Mouse (Mus musculus) kidney, embryonic 14.5 days (tissue): Measurements from ENCODE around the gene Arhgef38. TPM values are rescaled to one million over a fixed set of nuclear protein-coding genes. Genes with fewer than 3 reads are reported as not detected.

Experiments
- ATAC-seq: fragments of 200-750 bp; cut with Nextera tagmentation; 2 replicates; pipeline ENCODE4 v1.8.0; 2017; ENCODE audit warnings: moderate number of reproducible peaks, mild to moderate bottlenecking, moderate TSS enrichment, moderate library complexity; ENCODE audit not compliant: low FRiP score, low TSS enrichment
- H3K27ac ChIP-seq: fragments of 300-500 bp; sonication (generic); 2 replicates; pipeline ENCODE4 v1.5.1; 2014; ENCODE audit warnings: low read depth, mild to moderate bottlenecking, low read length, moderate library complexity, mixed read lengths
- H3K27me3 ChIP-seq: fragments of 300-500 bp; sonication (generic); 2 replicates; pipeline ENCODE4 v1.6.1; 2014; ENCODE audit warnings: mild to moderate bottlenecking, low read length; ENCODE audit not compliant: control insufficient read depth, insufficient read depth
- H3K36me3 ChIP-seq: fragments of 300-500 bp; sonication (generic); 2 replicates; pipeline ENCODE4 v1.6.1; 2014; ENCODE audit warnings: low read length, mixed read lengths; ENCODE audit not compliant: control insufficient read depth, insufficient read depth
- H3K4me1 ChIP-seq: fragments of 300-500 bp; sonication (generic); 2 replicates; pipeline ENCODE4 v1.6.1; 2014; ENCODE audit warnings: low read length, mixed read lengths; ENCODE audit not compliant: control insufficient read depth, insufficient read depth
- H3K4me2 ChIP-seq: fragments of 300-500 bp; sonication (generic); replicated peaks from 2 replicates; pipeline ENCODE4 v1.6.1; 2014; ENCODE audit warnings: low read depth, mild to moderate bottlenecking, low read length
- H3K4me3 ChIP-seq: fragments of 300-500 bp; sonication (generic); 2 replicates; pipeline ENCODE4 v1.5.1; 2014; ENCODE audit warnings: mild to moderate bottlenecking, low read length
- H3K9ac ChIP-seq: fragments of 300-500 bp; sonication (generic); 2 replicates; pipeline ENCODE4 v1.6.1; 2014; ENCODE audit warnings: low read depth, mild to moderate bottlenecking, low read length, moderate library complexity
- H3K9me3 ChIP-seq: fragments of 300-500 bp; sonication (generic); 2 replicates; pipeline ENCODE4 v1.6.1; 2016; ENCODE audit warnings: low read length; ENCODE audit not compliant: control insufficient read depth
- WGBS: fragments of 180-500 bp; shearing (Covaris S2); extraction: QIAGEN DNeasy Blood & Tissue Kit; methylation state at CpG from one replicate; pipeline ENCODE4 v1.1.7; 2014; 5-methylcytosine and 5-hydroxymethylcytosine counted together
- polyA plus RNA-seq: library from polyadenylated mRNA; unstranded; fragments of >200 nt; fragmentation: Nextera tagmentation; extraction: Ambion mirVana; gene quantifications from 2 replicates; pipeline ENCODE4 v1.2.1, GENCODE M21; 2014

Gene Arhgef38
- polyA plus RNA-seq, 1 experiment from 2014 or later: 7.1 TPM

- no peaks in the 10 kb centered on the region for H3K27me3 ChIP-seq
- WGBS: 76% methylated on average over 8 of the region's 8 CpGs
- no peak overlapping the region for H3K4me2 ChIP-seq
- ATAC-seq: no peak
- H3K27ac ChIP-seq: no peak overlapping the region
- no peaks in the 10 kb centered on the region for H3K36me3 ChIP-seq
- H3K4me1 ChIP-seq: no peaks in the 10 kb centered on the region
- no peak overlapping the region for H3K9ac ChIP-seq
- H3K9me3 ChIP-seq: no peaks in the 10 kb centered on the region
- no peak overlapping the region for H3K4me3 ChIP-seq
Observed at GRCm38 (mm10) chr3:133154683-133155082, 80.1 kb downstream of the Arhgef38 start.

- WGBS: 64% methylated on average over 6 of the region's 6 CpGs
- H3K27me3 ChIP-seq: no peaks in the 10 kb centered on the region
- no peak for ATAC-seq
Observed at GRCm38 (mm10) chr3:133153629-133154028, 81.1 kb downstream of the Arhgef38 start.

DNA sequence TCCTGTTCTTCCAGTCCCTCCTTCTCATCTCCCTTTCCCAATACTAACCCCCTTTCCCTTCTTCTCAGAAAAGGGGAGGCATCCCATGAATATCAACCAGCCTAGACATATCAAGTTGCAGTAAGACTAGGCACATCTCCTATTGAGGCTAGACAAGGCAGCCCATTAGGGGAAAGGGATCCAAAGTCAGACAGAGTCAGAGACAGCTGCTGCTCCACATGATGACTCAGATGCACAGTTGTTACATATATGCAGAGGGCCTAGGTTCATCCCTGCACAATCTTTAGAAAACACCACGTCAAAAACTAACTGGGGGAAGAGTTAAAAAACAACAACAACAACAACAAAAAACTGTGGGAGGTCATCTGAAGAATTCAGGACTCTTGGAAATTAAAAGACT is 81.9 kb downstream of the Arhgef38 start:
- no peaks in the 10 kb centered on the region for H3K4me1 ChIP-seq
- no peaks in the 10 kb centered on the region for H3K27me3 ChIP-seq
- H3K4me2 ChIP-seq: no peak overlapping the region
- no peak overlapping the region for H3K4me3 ChIP-seq
- no peaks in the 10 kb centered on the region for H3K36me3 ChIP-seq
- no peaks in the 10 kb centered on the region for H3K9me3 ChIP-seq
- 65% methylated on average over 1 of the region's 1 CpGs for WGBS
- no peak overlapping the region for H3K27ac ChIP-seq
- no peak overlapping the region for H3K9ac ChIP-seq
- ATAC-seq: no peak

More at GRCm38 (mm10) chr3:133153629-133154028, 81.1 kb downstream of the Arhgef38 start:
- Histone ChIP-seq H3K36me3 (no peaks in the 10 kb centered on the region), H3K4me3 (no peak overlapping the region), H3K4me1 (no peaks in the 10 kb centered on the region), H3K4me2 (no peak overlapping the region), H3K9me3 (no peaks in the 10 kb centered on the region), H3K9ac (no peak overlapping the region), H3K27ac (no peak overlapping the region)

- Histone ChIP-seq H3K9me3 (no peaks in the 10 kb centered on the region), H3K9ac (no peak overlapping the region), H3K27ac (no peak overlapping the region), H3K27me3 (no peaks in the 10 kb centered on the region), H3K4me2 (no peak overlapping the region), H3K4me1 (no peaks in the 10 kb centered on the region), H3K36me3 (no peaks in the 10 kb centered on the region), H3K4me3 (no peak overlapping the region)
- WGBS: 91% methylated on average over 6 of the region's 6 CpGs
- ATAC-seq: no peak
Observed at GRCm38 (mm10) chr3:133151629-133152028, 83.1 kb downstream of the Arhgef38 start.

- no peak for ATAC-seq
- WGBS: 83% methylated on average over 6 of the region's 6 CpGs
- H3K9ac ChIP-seq: no peak overlapping the region
- H3K27ac ChIP-seq: no peak overlapping the region
- H3K27me3 ChIP-seq: no peaks in the 10 kb centered on the region
- no peaks in the 10 kb centered on the region for H3K36me3 ChIP-seq
- no peak overlapping the region for H3K4me2 ChIP-seq
- no peak overlapping the region for H3K4me3 ChIP-seq
- H3K4me1 ChIP-seq: no peaks in the 10 kb centered on the region
- no peaks in the 10 kb centered on the region for H3K9me3 ChIP-seq
Observed at GRCm38 (mm10) chr3:133144511-133145147, 90.1 kb downstream of the Arhgef38 start.

DNA sequence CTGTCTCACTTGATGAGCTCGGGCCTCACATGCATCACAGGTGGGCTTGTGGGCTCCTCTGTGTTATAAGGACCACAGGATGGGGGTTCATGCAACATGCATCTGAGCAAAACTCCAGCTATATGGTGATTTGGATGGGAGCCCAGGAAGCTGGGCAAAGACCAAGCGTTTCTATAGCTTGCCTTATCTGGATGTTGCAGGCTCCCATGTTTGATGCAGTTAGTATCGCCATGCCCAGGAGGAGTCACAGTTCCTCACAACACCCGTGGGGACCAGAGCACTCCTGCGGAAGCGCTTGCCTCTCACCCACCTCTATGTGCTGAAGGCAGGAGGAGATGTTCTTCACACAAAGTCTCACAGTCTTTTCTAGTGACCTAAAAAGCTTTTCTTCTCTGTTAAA is 92.9 kb downstream of the Arhgef38 start:
- Histone ChIP-seq H3K4me3 (no peak overlapping the region), H3K27me3 (no peaks in the 10 kb centered on the region), H3K9ac (no peak overlapping the region), H3K4me1 (no peaks in the 10 kb centered on the region), H3K36me3 (no peaks in the 10 kb centered on the region; the same call in 1 of the 2 replicates), H3K27ac (no peak overlapping the region), H3K9me3 (no peaks in the 10 kb centered on the region), H3K4me2 (no peak overlapping the region)
- ATAC-seq: no peak
- 86% methylated on average over 6 of the region's 6 CpGs for WGBS

- no peaks in the 10 kb centered on the region for H3K27me3 ChIP-seq
- H3K36me3 ChIP-seq: no peaks in the 10 kb centered on the region; the same call in 1 of the 2 replicates
- no peaks in the 10 kb centered on the region for H3K9me3 ChIP-seq
- H3K9ac ChIP-seq: no peak overlapping the region
- no peak for ATAC-seq
- H3K4me2 ChIP-seq: no peak overlapping the region
- 76% methylated on average over 8 of the region's 8 CpGs for WGBS
- H3K4me1 ChIP-seq: no peaks in the 10 kb centered on the region
- H3K27ac ChIP-seq: no peak overlapping the region
- H3K4me3 ChIP-seq: no peak overlapping the region
Observed at GRCm38 (mm10) chr3:133132611-133133010, 102.1 kb downstream of the Arhgef38 start.

DNA sequence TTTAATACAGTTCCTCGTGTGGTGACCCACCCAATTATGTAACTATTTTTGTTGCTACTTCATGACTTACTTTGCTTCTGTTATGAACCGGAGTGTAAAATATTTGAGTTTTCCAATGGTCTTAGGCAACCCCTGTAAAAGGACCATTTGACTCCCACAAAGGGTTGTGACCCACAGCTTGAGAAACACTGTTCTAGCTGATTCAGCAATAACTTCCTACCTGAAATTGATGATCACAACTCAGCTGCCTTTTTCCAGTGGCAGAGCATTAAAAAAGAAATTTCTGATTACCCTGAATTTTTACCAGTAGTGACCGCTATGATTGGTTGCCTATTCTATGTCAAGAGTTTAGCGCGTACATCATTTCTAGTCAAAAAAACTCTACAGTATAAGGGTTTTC is 103.4 kb downstream of the Arhgef38 start:
- WGBS: 96% methylated on average over 5 of the region's 5 CpGs
- H3K36me3 ChIP-seq: no peaks in the 10 kb centered on the region
- H3K4me1 ChIP-seq: no peaks in the 10 kb centered on the region
- no peak overlapping the region for H3K27ac ChIP-seq
- H3K4me2 ChIP-seq: no peak overlapping the region
- ATAC-seq: no peak
- no peak overlapping the region for H3K4me3 ChIP-seq
- H3K9me3 ChIP-seq: no peaks in the 10 kb centered on the region
- no peak overlapping the region for H3K9ac ChIP-seq
- H3K27me3 ChIP-seq: no peaks in the 10 kb centered on the region

GRCm38 (mm10) chr3:133113281-133113680 is 121.5 kb downstream of the Arhgef38 start:
- no peak for ATAC-seq
- Histone ChIP-seq H3K4me1 (no peaks in the 10 kb centered on the region), H3K9ac (no peak overlapping the region), H3K36me3 (peaks cover 18% of the 10 kb centered on the region), H3K9me3 (no peaks in the 10 kb centered on the region), H3K4me2 (no peak overlapping the region), H3K4me3 (no peak overlapping the region), H3K27ac (no peak overlapping the region), H3K27me3 (no peaks in the 10 kb centered on the region)
- 65% methylated on average over 1 of the region's 1 CpGs for WGBS
